Mouse (Mus musculus) bone marrow macrophage, adult 2 months (primary cell): ENCODE measurements around the gene Syt11.

Experiments used
- CTCF ChIP-seq: IDR thresholded peaks from 2 replicates; pipeline ENCODE4 v1.5.1; 2012; ENCODE audit warnings: low read depth, mild to moderate bottlenecking, low read length, moderate library complexity
- POLR2A ChIP-seq: IDR thresholded peaks from 2 replicates; pipeline ENCODE4 v1.6.1; 2012; ENCODE audit warnings: mild to moderate bottlenecking, low read depth, low read length, borderline replicate concordance

DNA sequence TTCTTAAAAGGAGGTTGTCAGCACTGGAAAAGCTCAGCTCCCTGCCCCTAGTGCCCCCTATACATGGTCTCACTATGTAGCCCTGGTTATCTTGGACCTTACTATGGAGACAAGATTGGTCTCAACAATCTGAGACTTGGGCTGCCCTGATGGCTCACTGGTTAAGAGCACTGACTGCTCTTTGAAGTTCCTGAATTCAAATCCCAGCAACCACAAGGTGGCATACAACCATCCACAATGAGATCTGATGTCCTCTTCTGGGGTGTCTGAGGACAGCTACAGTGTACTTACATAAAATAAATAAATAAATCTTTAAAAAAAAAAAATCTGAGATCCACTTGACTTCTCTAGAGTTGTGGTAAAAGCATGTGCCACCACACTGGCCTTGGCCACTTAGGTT lies 79.4 kb downstream of the Syt11 start:
- TF ChIP-seq POLR2A = no peak
- no peak for TF ChIP-seq CTCF
